Mouse (Mus musculus): ENCODE results near the gene Car5a. TPM values are rescaled to one million over a fixed set of nuclear protein-coding genes. Genes with fewer than 3 reads are reported as not detected.

Gene Car5a
- total RNA-seq, 2 experiments from 2014 or later: 2.3 to 4.6 TPM

DNA sequence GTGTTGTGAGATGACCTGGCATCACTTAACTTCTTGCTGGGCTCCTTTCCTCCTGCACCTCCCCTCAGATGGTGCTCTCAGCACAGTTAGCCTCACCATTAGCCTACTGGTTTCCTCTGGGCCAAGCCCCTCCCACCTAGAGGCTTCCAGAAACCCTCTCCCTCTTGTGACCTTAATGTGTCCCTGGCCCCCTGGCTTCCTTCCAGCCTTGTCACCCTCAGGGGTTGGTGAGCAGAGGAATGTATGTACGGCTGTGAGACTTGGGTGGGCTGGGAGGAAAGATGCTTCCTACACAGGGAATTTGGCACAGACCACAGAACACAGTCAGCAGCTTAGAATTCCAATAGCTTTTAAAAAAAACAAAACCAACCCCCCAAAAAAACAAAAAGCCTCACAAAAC, 63.9 kb downstream of the Car5a start:
- no peak for DNase-seq

- no peak for DNase-seq
Observed at GRCm38 (mm10) chr8:121879712-121880111, 65.0 kb downstream of the Car5a start.

DNA sequence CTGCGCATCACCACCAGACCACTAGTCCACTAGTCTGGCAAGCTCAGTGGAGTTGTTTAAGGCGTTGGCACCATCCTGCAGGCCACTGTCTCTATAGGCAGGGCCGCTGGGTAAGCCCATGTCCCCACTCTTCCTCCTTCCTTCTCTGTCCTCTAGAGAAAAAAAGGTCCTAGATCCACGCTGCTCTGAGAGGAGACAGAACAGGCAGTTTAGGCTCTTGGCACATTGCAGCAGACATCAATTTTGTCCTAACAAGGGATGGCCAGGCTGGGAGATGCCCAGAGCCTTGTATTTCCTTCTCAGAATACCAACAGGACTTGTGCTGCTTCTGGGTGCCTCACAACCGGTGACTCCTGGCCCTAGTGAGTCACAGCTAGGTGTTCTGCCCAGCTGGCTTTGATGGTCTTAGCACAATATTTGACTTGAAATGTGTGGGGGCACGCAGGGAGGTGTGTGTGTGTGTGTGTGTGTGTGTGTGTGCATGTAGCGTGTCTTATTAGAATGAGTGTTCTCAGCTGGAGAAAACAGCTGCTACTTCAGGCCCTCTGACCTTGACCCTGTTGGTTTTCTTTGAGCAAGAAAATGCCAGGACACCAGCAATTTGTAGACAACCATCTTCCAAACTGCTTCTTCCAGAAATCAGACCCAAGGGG, 66.8 kb downstream of the Car5a start:
- DNase-seq: no peak

GRCm38 (mm10) chr8:121877212-121877611, 67.5 kb downstream of the Car5a start:
- no peak for DNase-seq

DNA sequence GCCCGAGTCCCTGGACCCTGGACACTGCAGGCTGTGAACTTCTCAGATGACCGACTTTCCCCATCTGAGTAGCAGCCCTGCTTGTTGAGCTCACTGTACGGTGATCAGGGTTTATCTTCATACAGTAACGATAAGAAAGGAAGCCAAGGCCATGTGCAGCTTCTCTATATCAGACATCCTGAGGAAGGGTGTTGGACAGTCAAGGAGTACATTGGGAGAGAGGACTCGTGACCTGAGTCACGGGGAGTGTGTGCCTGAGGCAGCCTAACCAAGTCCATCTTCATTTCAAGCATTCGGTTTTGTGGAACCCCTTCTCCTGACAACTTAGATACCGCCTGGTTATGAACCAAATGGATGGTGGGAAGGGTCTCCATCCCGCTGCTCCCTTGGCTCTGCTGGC, 69.2 kb downstream of the Car5a start:
- DNase-seq: no peak

DNA sequence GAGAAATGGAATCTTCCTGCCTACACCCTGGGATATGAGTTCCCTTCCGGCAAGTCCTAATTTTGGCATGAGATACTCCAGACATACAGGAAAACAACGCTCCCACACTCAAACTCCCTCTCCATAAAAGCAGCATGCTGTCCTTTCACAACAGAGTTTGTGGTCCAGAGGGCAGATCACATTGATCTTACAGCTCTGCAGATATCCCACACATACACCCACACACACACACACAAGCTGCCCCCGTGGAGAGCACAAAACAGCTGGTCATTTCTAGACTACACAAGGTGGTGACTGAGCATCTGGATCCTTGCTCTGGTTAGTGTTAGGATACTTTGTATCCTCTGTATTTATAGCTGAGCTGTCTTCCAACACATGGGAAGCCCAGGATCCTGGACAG, 69.7 kb downstream of the Car5a start:
- DNase-seq: no peak

DNA sequence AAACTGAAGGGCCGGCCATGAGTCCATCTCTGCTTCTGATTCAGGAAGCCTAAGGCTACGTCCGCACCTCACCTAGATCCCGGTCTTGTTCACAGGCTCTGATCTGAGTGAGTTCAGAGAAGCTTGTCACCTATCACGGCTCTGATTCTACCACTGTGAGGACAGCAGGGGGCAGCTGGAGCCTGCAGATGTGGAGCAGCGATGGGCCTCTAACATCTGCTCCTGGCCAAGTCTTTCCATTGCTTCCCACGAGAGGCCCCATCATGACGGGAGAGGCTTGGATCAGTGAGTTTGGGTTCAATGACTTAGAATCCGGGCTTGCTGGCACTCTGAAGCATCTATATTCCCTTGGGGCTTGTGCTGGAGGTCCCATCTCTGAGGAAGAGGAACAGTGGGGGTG, 70.7 kb downstream of the Car5a start:
- peak; percentile 76 for DNase-seq

GRCm38 (mm10) chr8:121871833-121872440, 72.8 kb downstream of the Car5a start:
- DNase-seq: peak; percentile 58

GRCm38 (mm10) chr8:121870190-121870589, 74.5 kb downstream of the Car5a start:
- no peak for DNase-seq

GRCm38 (mm10) chr8:121868896-121869295, 75.8 kb downstream of the Car5a start:
- no peak for DNase-seq

GRCm38 (mm10) chr8:121868196-121868595, 76.5 kb downstream of the Car5a start:
- peak; percentile 70 for DNase-seq

Small RNAs within 50 kb of the gene (microRNA-seq; reads per million reads assigned to microRNA genes)
- gene Mir7237: not detected

Other genes starting within 250 kb of the Car5a start
- gene Jph3, start 215.3 kb downstream of the Car5a start, total RNA-seq (2021): 1 to 10 TPM; 2.7 to 4.6 TPM
- 10 to 100 TPM; 18.0 to 20.4 TPM for gene Klhdc4, start 115.3 kb downstream of the Car5a start, total RNA-seq (2021)
- 10 to 100 TPM; 32.0 to 47.2 TPM for gene Slc7a5, start 37.2 kb downstream of the Car5a start, total RNA-seq (2021)
- 10 to 100 TPM; 14.0 to 21.3 TPM for gene Banp, start 4.8 kb upstream of the Car5a start, total RNA-seq (2021)

Measured in adrenal gland, postnatal 10 days (tissue).